Mouse (Mus musculus) small intestine, adult 2 months (tissue): Measurements from ENCODE around the gene Nlrp6. TPM values are rescaled to one million over a fixed set of nuclear protein-coding genes. Genes with fewer than 3 reads are reported as not detected.

Experiments
- H3K27ac ChIP-seq: fragments of 200-500 bp; 2 replicates; pipeline ENCODE4 v1.5.1; 2012; ENCODE audit warnings: low read depth, low read length, control low read depth, inconsistent platforms; ENCODE audit not compliant: insufficient read depth
- H3K27me3 ChIP-seq: fragments of 200-500 bp; 2 replicates; pipeline ENCODE4 v1.6.1; 2012; ENCODE audit warnings: mild to moderate bottlenecking, moderate library complexity, low read length, inconsistent platforms; ENCODE audit not compliant: control insufficient read depth, insufficient read depth
- H3K36me3 ChIP-seq: fragments of 200-500 bp; 2 replicates; pipeline ENCODE4 v1.6.1; 2012; ENCODE audit warnings: mild to moderate bottlenecking, low read length, control low read depth, inconsistent platforms; ENCODE audit not compliant: control insufficient read depth, insufficient read depth
- H3K4me1 ChIP-seq: fragments of 200-500 bp; 2 replicates; pipeline ENCODE4 v1.6.1; 2012; ENCODE audit warnings: low read length, inconsistent platforms, mixed read lengths; ENCODE audit not compliant: control insufficient read depth, insufficient read depth, insufficient read length
- H3K4me3 ChIP-seq: fragments of 200-500 bp; 2 replicates; pipeline ENCODE4 v1.5.1; 2012; ENCODE audit warnings: low read depth, mild to moderate bottlenecking, control low read depth, inconsistent platforms, low read length, moderate library complexity
- CTCF ChIP-seq: fragments of 200-500 bp; IDR thresholded peaks from 2 replicates; pipeline ENCODE4 v1.5.1; 2012; ENCODE audit warnings: low read depth, mild to moderate bottlenecking, control low read depth, inconsistent platforms, low read length, moderate library complexity, mixed read lengths; ENCODE audit not compliant: insufficient replicate concordance, insufficient read length; ENCODE audit errors: extremely low read depth
- POLR2A ChIP-seq: fragments of 200-500 bp; IDR thresholded peaks from 2 replicates; pipeline ENCODE4 v1.6.1; 2012; ENCODE audit warnings: low read depth, mild to moderate bottlenecking, control low read depth, inconsistent platforms, low read length, moderate library complexity
- WGBS: fragments of 180-500 bp; shearing (Covaris S2); methylation state at CpG from one replicate; pipeline ENCODE4 v1.1.7; 2018; 5-methylcytosine and 5-hydroxymethylcytosine counted together
- polyA plus RNA-seq: library from polyadenylated mRNA; depleted of rRNA; stranded (reverse); fragments of >200 nt; gene quantifications from 2 replicates; pipeline ENCODE4 v1.2.3, GENCODE M21; 2012; rRNA removed

Gene Nlrp6
- 45.0 and 110 TPM in 2 replicates for polyA plus RNA-seq

- H3K4me3 ChIP-seq: peak within 1 kb of the TSS; percentile 68
- H3K27me3 ChIP-seq: no peaks in the 10 kb centered on the region
- TF ChIP-seq POLR2A: 0 out of 2 replicates have a peak, but pooled peaks have one; percentile 10
- TF ChIP-seq CTCF: no peak
- H3K4me1 ChIP-seq: peaks cover 28% of the 10 kb centered on the region
- 26% methylated on average over 8 of the region's 8 CpGs for WGBS
- H3K27ac ChIP-seq: peak within 1 kb of the TSS; percentile 92
- H3K36me3 ChIP-seq: peaks cover 28% of the 10 kb centered on the region
These were observed at the start of gene Nlrp6 for GRCm38 (mm10) chr7:140920418-140921029. Nlrp6 (plus strand) TSS chr7:140920902.

GRCm38 (mm10) chr7:140874224-140874623 is 46.5 kb upstream of the Nlrp6 start:
- no peak overlapping the region for H3K27ac ChIP-seq
- no peaks in the 10 kb centered on the region; the same call in 1 of the 2 replicates for H3K4me1 ChIP-seq
- no peak overlapping the region for H3K4me3 ChIP-seq
- 79% methylated on average over 4 of the region's 4 CpGs for WGBS
- peaks cover 30% of the 10 kb centered on the region for H3K36me3 ChIP-seq
- TF ChIP-seq POLR2A (no peak), CTCF (no peak)
- no peaks in the 10 kb centered on the region for H3K27me3 ChIP-seq

GRCm38 (mm10) chr7:140877364-140877763 is 43.3 kb upstream of the Nlrp6 start:
- peaks cover 20% of the 10 kb centered on the region for H3K36me3 ChIP-seq
- H3K27me3 ChIP-seq: no peaks in the 10 kb centered on the region
- TF ChIP-seq CTCF: no peak
- no peak for TF ChIP-seq POLR2A
- no peak overlapping the region for H3K4me3 ChIP-seq
- H3K4me1 ChIP-seq: no peaks in the 10 kb centered on the region; the same call in 1 of the 2 replicates
- no peak overlapping the region for H3K27ac ChIP-seq
- 83% methylated on average over 6 of the region's 6 CpGs for WGBS

GRCm38 (mm10) chr7:140879355-140879754 is 41.3 kb upstream of the Nlrp6 start:
- H3K4me3 ChIP-seq: no peak overlapping the region
- H3K4me1 ChIP-seq: peaks cover 2% of the 10 kb centered on the region; the same call in 1 of the 2 replicates
- no peak overlapping the region for H3K27ac ChIP-seq
- WGBS: 75% methylated on average over 7 of the region's 7 CpGs
- no peaks in the 10 kb centered on the region for H3K27me3 ChIP-seq
- H3K36me3 ChIP-seq: peaks cover 17% of the 10 kb centered on the region
- no peak for TF ChIP-seq POLR2A

GRCm38 (mm10) chr7:140880419-140880818 is 40.3 kb upstream of the Nlrp6 start:
- H3K27ac ChIP-seq: no peak overlapping the region
- peaks cover 2% of the 10 kb centered on the region; the same call in 1 of the 2 replicates for H3K4me1 ChIP-seq
- H3K4me3 ChIP-seq: no peak overlapping the region

GRCm38 (mm10) chr7:140880865-140881515 is 39.7 kb upstream of the Nlrp6 start:
- Histone ChIP-seq H3K27me3 (no peaks in the 10 kb centered on the region), H3K4me3 (peak overlapping the region; percentile 98), H3K27ac (0 out of 2 replicates have a peak overlapping the region, but pooled peaks have one; percentile 16), H3K36me3 (peaks cover 12% of the 10 kb centered on the region), H3K4me1 (peaks cover 2% of the 10 kb centered on the region; the same call in 1 of the 2 replicates)
- no peak for TF ChIP-seq CTCF
- no peak for TF ChIP-seq POLR2A
- 4% methylated on average over 8 of the region's 8 CpGs for WGBS

More at GRCm38 (mm10) chr7:140880419-140880818, 40.3 kb upstream of the Nlrp6 start:
- WGBS: 45% methylated on average over 3 of the region's 3 CpGs
- Histone ChIP-seq H3K27me3 (no peaks in the 10 kb centered on the region), H3K36me3 (peaks cover 15% of the 10 kb centered on the region)
- TF ChIP-seq POLR2A (no peak), CTCF (no peak)
